Mouse (Mus musculus) MEL (cell line): ENCODE data around the gene Lrp6. TPM values are rescaled to one million over a fixed set of nuclear protein-coding genes. Genes with fewer than 3 reads are reported as not detected.

Experiments used
- DNase-seq: peaks from one replicate; pipeline ENCODE4 v3.0.0; 2011; ENCODE audit warnings: low read depth, low spot score
- H3K27ac ChIP-seq: 2 replicates; pipeline ENCODE4 v1.5.1; 2012; ENCODE audit warnings: low read depth, mild to moderate bottlenecking, control low read depth, low read length, moderate library complexity; ENCODE audit not compliant: control insufficient read depth
- H3K27me3 ChIP-seq, 2 experiments: fragments of 150-350 bp in 1 of 2; sonication (generic) in 1 of 2; 2 replicates each; pipeline ENCODE4 v1.6.1; 2012; ENCODE audit warnings: low read length in 2 of 2, mild to moderate bottlenecking in 2 of 2, improper control_type of control experiment in 1 of 2, moderate library complexity in 1 of 2; ENCODE audit not compliant: insufficient read depth in 2 of 2, control insufficient read depth in 1 of 2
- H3K36me3 ChIP-seq, 2 experiments: 2 replicates each; pipeline ENCODE4 v1.6.1; 2012 to 2014; ENCODE audit warnings: low read length in 2 of 2, improper control_type of control experiment in 1 of 2, inconsistent platforms in 1 of 2, mild to moderate bottlenecking in 1 of 2; ENCODE audit not compliant: insufficient read depth in 2 of 2, control insufficient read depth in 1 of 2
- H3K4me1 ChIP-seq, 2 experiments: fragments of 150-350 bp in 1 of 2; sonication (generic) in 1 of 2; 2 replicates each; pipeline ENCODE4 v1.6.1; 2012; ENCODE audit warnings: low read length in 2 of 2, improper control_type of control experiment in 1 of 2, mild to moderate bottlenecking in 1 of 2; ENCODE audit not compliant: insufficient read depth in 2 of 2, control insufficient read depth in 1 of 2
- H3K4me3 ChIP-seq, 2 experiments: fragments of 150-350 bp in 1 of 2; sonication (generic) in 1 of 2; 2 replicates each; pipeline ENCODE4 v1.5.1; 2012; ENCODE audit warnings: low read depth in 2 of 2, low read length in 2 of 2, mild to moderate bottlenecking in 2 of 2, moderate library complexity in 2 of 2, control low read depth in 1 of 2, improper control_type of control experiment in 1 of 2; ENCODE audit not compliant: control insufficient read depth in 1 of 2, insufficient read depth in 1 of 2
- H3K79me2 ChIP-seq: 2 replicates; pipeline ENCODE4 v1.6.1; 2012; ENCODE audit warnings: mild to moderate bottlenecking, low read length, moderate library complexity; ENCODE audit not compliant: control insufficient read depth, poor library complexity, insufficient read depth
- H3K9ac ChIP-seq: 2 replicates; pipeline ENCODE4 v1.6.1; 2012; ENCODE audit warnings: low read depth, mild to moderate bottlenecking, control low read depth, low read length, moderate library complexity; ENCODE audit not compliant: control insufficient read depth, poor library complexity, severe bottlenecking
- H3K9me3 ChIP-seq: fragments of 150-350 bp; sonication (generic); replicated peaks from 2 replicates; pipeline ENCODE4 v1.6.1; 2012; ENCODE audit warnings: mild to moderate bottlenecking, low read length, improper control_type of control experiment, moderate library complexity; ENCODE audit not compliant: insufficient read depth
- CHD1 ChIP-seq: IDR thresholded peaks from 2 replicates; pipeline ENCODE4 v1.6.1; 2012; ENCODE audit warnings: low read depth, mild to moderate bottlenecking, inconsistent platforms, low read length, improper control_type of control experiment
- CTCF ChIP-seq, 3 experiments: IDR thresholded peaks in 2 of 3; conservative IDR thresholded peaks in 1 of 3; 2 replicates each; pipeline ENCODE4 v1.5.1; 2011 to 2012; ENCODE audit warnings: low read length in 3 of 3, low read depth in 2 of 3, mild to moderate bottlenecking in 2 of 3, improper control_type of control experiment in 1 of 3, inconsistent platforms in 1 of 3, mixed read lengths in 1 of 3, moderate library complexity in 1 of 3; ENCODE audit not compliant: control insufficient read depth in 1 of 3, insufficient read depth in 1 of 3, poor library complexity in 1 of 3, severe bottlenecking in 1 of 3
- ELF1 ChIP-seq: IDR thresholded peaks from 2 replicates; pipeline ENCODE4 v1.6.1; 2014; ENCODE audit warnings: low read depth, mild to moderate bottlenecking, inconsistent platforms, low read length, improper control_type of control experiment, moderate library complexity
- EP300 ChIP-seq, 2 experiments: IDR thresholded peaks; 2 replicates each; pipeline ENCODE4 v1.6.1; 2011; ENCODE audit warnings: improper control_type of control experiment in 2 of 2, low read length in 2 of 2, low read depth in 1 of 2, mild to moderate bottlenecking in 1 of 2
- ETS1 ChIP-seq: IDR thresholded peaks from 2 replicates; pipeline ENCODE4 v1.6.1; 2012; ENCODE audit warnings: low read depth, mild to moderate bottlenecking, inconsistent platforms, low read length, improper control_type of control experiment, moderate library complexity
- GABPA ChIP-seq: IDR thresholded peaks from 2 replicates; pipeline ENCODE4 v1.6.1; 2012; ENCODE audit warnings: low read depth, mild to moderate bottlenecking, inconsistent platforms, low read length, improper control_type of control experiment, moderate library complexity
- GATA1 ChIP-seq: IDR thresholded peaks from 2 replicates; pipeline ENCODE4 v1.6.1; 2011; ENCODE audit warnings: low read depth, low read length, improper control_type of control experiment
- KAT2A ChIP-seq: conservative IDR thresholded peaks from 2 replicates; pipeline ENCODE4 v1.6.1; 2012; ENCODE audit warnings: low read depth, low read length, improper control_type of control experiment, inconsistent platforms
- MAFK ChIP-seq: IDR thresholded peaks from 2 replicates; pipeline ENCODE4 v1.6.1; 2011; ENCODE audit warnings: low read depth, mild to moderate bottlenecking, low read length, improper control_type of control experiment, borderline replicate concordance
- MAX ChIP-seq: IDR thresholded peaks from 2 replicates; pipeline ENCODE4 v1.6.1; 2011; ENCODE audit warnings: low read length, improper control_type of control experiment
- MAZ ChIP-seq: IDR thresholded peaks from 2 replicates; pipeline ENCODE4 v1.6.1; 2012; ENCODE audit warnings: low read depth, mild to moderate bottlenecking, inconsistent platforms, low read length, improper control_type of control experiment
- MXI1 ChIP-seq: IDR thresholded peaks from 2 replicates; pipeline ENCODE4 v1.6.1; 2011; ENCODE audit warnings: mild to moderate bottlenecking, low read depth, low read length, improper control_type of control experiment
- MYC ChIP-seq: IDR thresholded peaks from 2 replicates; pipeline ENCODE4 v1.6.1; 2011; ENCODE audit warnings: low read depth, mild to moderate bottlenecking, low read length, improper control_type of control experiment, moderate library complexity
- POLR2AphosphoS2 ChIP-seq: IDR thresholded peaks from 2 replicates; pipeline ENCODE4 v1.6.1; 2011; ENCODE audit warnings: low read length, improper control_type of control experiment
- RAD21 ChIP-seq: IDR thresholded peaks from 2 replicates; pipeline ENCODE4 v1.6.1; 2011; ENCODE audit warnings: mild to moderate bottlenecking, low read depth, low read length, improper control_type of control experiment
- TBP ChIP-seq: IDR thresholded peaks from 2 replicates; pipeline ENCODE4 v1.8.0; 2011; ENCODE audit warnings: low read depth, low read length, improper control_type of control experiment
- UBTF ChIP-seq: IDR thresholded peaks from 2 replicates; pipeline ENCODE4 v1.6.1; 2012; ENCODE audit warnings: low read depth, mild to moderate bottlenecking, inconsistent platforms, low read length, improper control_type of control experiment, moderate library complexity, borderline replicate concordance; ENCODE audit not compliant: insufficient read depth
- ZMIZ1 ChIP-seq: IDR thresholded peaks from 2 replicates; pipeline ENCODE4 v1.6.1; 2012; ENCODE audit warnings: low read depth, mild to moderate bottlenecking, inconsistent platforms, low read length, improper control_type of control experiment, moderate library complexity
- ZNF384 ChIP-seq: IDR thresholded peaks from 2 replicates; pipeline ENCODE4 v1.6.1; 2012; ENCODE audit warnings: low read depth, mild to moderate bottlenecking, inconsistent platforms, low read length, improper control_type of control experiment
- polyA plus RNA-seq, 2 experiments: library from polyadenylated mRNA; stranded (reverse) in 1 of 2; unstranded in 1 of 2; fragments of >175 nt in 1 of 2; fragments of >200 nt in 1 of 2; gene quantifications; 2 replicates each; pipeline versions ENCODE4 v1.2.1 to v1.2.4; 2012; ENCODE audit warnings: low replicate concordance in 2 of 2, low read depth in 1 of 2; ENCODE audit not compliant: insufficient read length in 2 of 2, insufficient read depth in 1 of 2, missing spikeins in 1 of 2
- total RNA-seq: library from RNA; depleted of rRNA; stranded (reverse); fragments of 300-350 nt; gene quantifications from 2 replicates; pipeline ENCODE4 v1.2.3, GENCODE M21; 2012

The Lrp6 gene
- total and polyA plus RNA-seq, 3 experiments, result 13.1 to 25.7 (median 17.2) TPM

- H3K36me3 ChIP-seq, result no peaks in the 10 kb centered on the region
- no peaks in the 10 kb centered on the region for H3K4me1 ChIP-seq
- no peak overlapping the region for H3K27ac ChIP-seq
- H3K27me3 ChIP-seq, result no peaks in the 10 kb centered on the region
- H3K9ac ChIP-seq, result no peak overlapping the region
- no peak overlapping the region for H3K4me3 ChIP-seq
- DNase-seq, result no peak
- TF ChIP-seq ZMIZ1 (no peak), MAZ (no peak), UBTF (no peak), POLR2AphosphoS2 (no peak), MAFK (no peak), MYC (no peak), CHD1 (no peak), GABPA (no peak), KAT2A (no peak), MAX (no peak), ELF1 (no peak), MXI1 (no peak), CTCF (IDR thresholded peaks at IDR 0.05 in 2 of 3, conservative IDR thresholded peaks at IDR 0.05 in 1 of 3; ENCODE audit: control insufficient read depth in 1 of 3, insufficient read depth in 1 of 3, low read depth in 2 of 3, low read length in 3 of 3, poor library complexity in 1 of 3, severe bottlenecking in 1 of 3) (no peak), TBP (no peak), ZNF384 (no peak), EP300 (IDR thresholded peaks at IDR 0.05; ENCODE audit: low read depth in 1 of 2, low read length in 2 of 2) (no peak), RAD21 (no peak), ETS1 (no peak)
- H3K9me3 ChIP-seq, result no peaks in the 10 kb centered on the region
- no peaks in the 10 kb centered on the region for H3K79me2 ChIP-seq
Observed at GRCm38 (mm10) chr6:134420375-134420774, 146.4 kb downstream of the Lrp6 start.

GRCm38 (mm10) chr6:134417886-134418285 is 148.9 kb downstream of the Lrp6 start:
- H3K79me2 ChIP-seq, result no peaks in the 10 kb centered on the region
- no peaks in the 10 kb centered on the region for H3K9me3 ChIP-seq
- TF ChIP-seq KAT2A (no peak), GATA1 (0 out of 2 replicates have a peak, but pooled peaks have one; percentile 9)

More at GRCm38 (mm10) chr6:134417886-134418285, 148.9 kb downstream of the Lrp6 start:
- Histone ChIP-seq H3K27me3 (no peaks in the 10 kb centered on the region), H3K9ac (no peak overlapping the region), H3K4me3 (no peak overlapping the region), H3K36me3 (no peaks in the 10 kb centered on the region; a peak in 1 of 4 replicates), H3K27ac (no peak overlapping the region), H3K4me1 (peaks cover 0 to 3% of the 10 kb centered on the region in 2 experiments; a peak in 1 of 4 replicates)
- DNase-seq, result peak; percentile 51
